Mouse (Mus musculus) ES-Bruce4 (cell line): ENCODE measurements around the gene Slit3. TPM values are rescaled to one million over a fixed set of nuclear protein-coding genes. Genes with fewer than 3 reads are reported as not detected.

Experiments
- H3K27ac ChIP-seq: 2 replicates; pipeline ENCODE4 v1.5.1; 2012; ENCODE audit warnings: low read length, inconsistent platforms; ENCODE audit not compliant: insufficient read depth
- H3K27me3 ChIP-seq: 2 replicates; pipeline ENCODE4 v1.6.1; 2012; ENCODE audit warnings: mild to moderate bottlenecking, low read length, inconsistent platforms; ENCODE audit not compliant: control insufficient read depth, poor library complexity, insufficient read depth, severe bottlenecking
- H3K36me3 ChIP-seq: 2 replicates; pipeline ENCODE4 v1.6.1; 2012; ENCODE audit warnings: inconsistent platforms, mild to moderate bottlenecking, low read length, moderate library complexity; ENCODE audit not compliant: control insufficient read depth, poor library complexity, insufficient read depth, severe bottlenecking
- H3K4me1 ChIP-seq: one replicate; pipeline ENCODE4 v1.8.1; 2011; ENCODE audit warnings: low read length; ENCODE audit not compliant: control insufficient read depth, insufficient read depth
- H3K4me3 ChIP-seq: 2 replicates; pipeline ENCODE4 v1.5.1; 2011; ENCODE audit warnings: low read depth, mild to moderate bottlenecking, low read length
- H3K9ac ChIP-seq: 2 replicates; pipeline ENCODE4 v1.6.1; 2012; ENCODE audit warnings: low read depth, mild to moderate bottlenecking, inconsistent platforms; ENCODE audit not compliant: poor library complexity, severe bottlenecking
- H3K9me3 ChIP-seq: replicated peaks from 2 replicates; pipeline ENCODE4 v1.6.1; 2012; ENCODE audit warnings: mild to moderate bottlenecking, low read length, inconsistent platforms; ENCODE audit not compliant: control insufficient read depth, poor library complexity, insufficient read depth, severe bottlenecking
- CTCF ChIP-seq: IDR thresholded peaks from one replicate; pipeline ENCODE4 v1.8.1; 2011; ENCODE audit warnings: low read depth, low read length
- EP300 ChIP-seq: IDR thresholded peaks from 2 replicates; pipeline ENCODE4 v1.6.1; 2011; ENCODE audit warnings: low read depth, low read length; ENCODE audit not compliant: insufficient read depth
- POLR2A ChIP-seq: IDR thresholded peaks from one replicate; pipeline ENCODE4 v1.8.1; 2011; ENCODE audit warnings: low read length; ENCODE audit not compliant: insufficient read depth
- polyA plus RNA-seq: library from polyadenylated mRNA; stranded (reverse); fragments of >200 nt; gene quantifications from 2 replicates; pipeline ENCODE4 v1.2.4, GENCODE M21; 2011; ENCODE audit warnings: low read depth; ENCODE audit not compliant: missing spikeins, insufficient read depth, insufficient read length

The Slit3 gene
- polyA plus RNA-seq, 1 experiment = 2.8 TPM

GRCm38 (mm10) chr11:35437510-35437909 is 316.5 kb downstream of the Slit3 start:
- no peaks in the 10 kb centered on the region for H3K9me3 ChIP-seq
- no peak overlapping the region for H3K9ac ChIP-seq
- H3K27me3 ChIP-seq = no peaks in the 10 kb centered on the region
- H3K4me3 ChIP-seq = no peak overlapping the region
- H3K4me1 ChIP-seq = no peaks in the 10 kb centered on the region
- H3K27ac ChIP-seq = no peak overlapping the region
- H3K36me3 ChIP-seq = no peaks in the 10 kb centered on the region
- TF ChIP-seq CTCF (no peak), EP300 (no peak), POLR2A (no peak)

GRCm38 (mm10) chr11:35440186-35440585 is 319.2 kb downstream of the Slit3 start:
- TF ChIP-seq CTCF (no peak), POLR2A (no peak), EP300 (no peak)
- H3K4me1 ChIP-seq = no peaks in the 10 kb centered on the region
- no peaks in the 10 kb centered on the region for H3K9me3 ChIP-seq
- no peak overlapping the region for H3K4me3 ChIP-seq
- H3K9ac ChIP-seq = no peak overlapping the region
- no peak overlapping the region for H3K27ac ChIP-seq
- H3K36me3 ChIP-seq = no peaks in the 10 kb centered on the region
- no peaks in the 10 kb centered on the region for H3K27me3 ChIP-seq

- H3K4me1 ChIP-seq = no peaks in the 10 kb centered on the region
- H3K27ac ChIP-seq = no peak overlapping the region
- no peaks in the 10 kb centered on the region for H3K9me3 ChIP-seq
- no peak overlapping the region for H3K9ac ChIP-seq
- H3K36me3 ChIP-seq = no peaks in the 10 kb centered on the region
- no peak overlapping the region for H3K4me3 ChIP-seq
- no peak for TF ChIP-seq CTCF
- H3K27me3 ChIP-seq = no peaks in the 10 kb centered on the region
These were observed 323.6 kb downstream of the Slit3 start for GRCm38 (mm10) chr11:35444489-35445100.

GRCm38 (mm10) chr11:35447951-35448350 is 326.9 kb downstream of the Slit3 start:
- no peak overlapping the region for H3K9ac ChIP-seq
- no peak overlapping the region for H3K4me3 ChIP-seq
- no peak overlapping the region for H3K27ac ChIP-seq
- no peaks in the 10 kb centered on the region for H3K36me3 ChIP-seq
- H3K27me3 ChIP-seq = no peaks in the 10 kb centered on the region
- H3K9me3 ChIP-seq = no peaks in the 10 kb centered on the region
- H3K4me1 ChIP-seq = no peaks in the 10 kb centered on the region
- TF ChIP-seq CTCF (no peak), POLR2A (no peak), EP300 (no peak)

- TF ChIP-seq CTCF (no peak), EP300 (no peak), POLR2A (no peak)
- H3K36me3 ChIP-seq = no peaks in the 10 kb centered on the region
- H3K27me3 ChIP-seq = no peaks in the 10 kb centered on the region
- H3K27ac ChIP-seq = no peak overlapping the region
- no peaks in the 10 kb centered on the region for H3K9me3 ChIP-seq
- H3K4me1 ChIP-seq = no peaks in the 10 kb centered on the region
- H3K4me3 ChIP-seq = no peak overlapping the region
- no peak overlapping the region for H3K9ac ChIP-seq
These were observed 328.2 kb downstream of the Slit3 start for GRCm38 (mm10) chr11:35449199-35449598.

GRCm38 (mm10) chr11:35451636-35452035 is 330.6 kb downstream of the Slit3 start:
- H3K36me3 ChIP-seq = no peaks in the 10 kb centered on the region
- no peak for TF ChIP-seq POLR2A
- peak; percentile 72 for TF ChIP-seq CTCF
- no peak for TF ChIP-seq EP300
- H3K9ac ChIP-seq = no peak overlapping the region
- no peaks in the 10 kb centered on the region for H3K4me1 ChIP-seq
- no peaks in the 10 kb centered on the region for H3K9me3 ChIP-seq
- H3K27me3 ChIP-seq = no peaks in the 10 kb centered on the region
- no peak overlapping the region for H3K27ac ChIP-seq
- no peak overlapping the region for H3K4me3 ChIP-seq
